Mouse (Mus musculus): ENCODE results near the gene Gna12.
A peak's percentile ranks its signal among the peaks of the same experiment; 100 is the strongest.

Gna12 gene

GRCm38 (mm10) chr5:140753223-140753622 lies 77.0 kb downstream of the Gna12 start:
- no peak for DNase-seq (ENCODE audit: low spot score)

- DNase-seq (ENCODE audit: low spot score): no peak
Measured at GRCm38 (mm10) chr5:140752639-140753038, 77.6 kb downstream of the Gna12 start.

DNA sequence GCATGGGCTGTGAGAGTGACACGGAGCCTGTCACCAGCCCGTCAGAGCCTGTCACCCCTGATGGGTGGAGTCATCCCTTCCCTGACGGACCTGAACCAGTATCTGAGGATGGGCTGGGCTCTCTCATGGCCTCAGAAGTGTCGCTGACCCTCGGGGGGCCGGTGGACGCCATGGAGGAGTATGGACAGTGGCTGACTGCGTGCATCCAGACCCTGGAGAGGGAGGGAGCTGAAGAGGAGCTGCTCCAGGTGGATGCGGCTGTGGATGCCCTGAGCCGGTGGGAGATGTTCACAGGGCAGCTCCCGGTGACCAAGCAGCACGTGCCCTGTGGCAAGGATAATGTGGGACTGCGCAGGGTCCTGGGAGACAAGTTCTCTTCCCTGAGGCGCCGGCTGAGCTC lies 78.2 kb downstream of the Gna12 start:
- no peak for DNase-seq (ENCODE audit: low spot score)

GRCm38 (mm10) chr5:140750925-140751324 lies 79.3 kb downstream of the Gna12 start:
- peak; percentile 80 for DNase-seq (ENCODE audit: low spot score)

GRCm38 (mm10) chr5:140749062-140749875 lies 81.0 kb downstream of the Gna12 start:
- peak; percentile 84 for DNase-seq (ENCODE audit: low spot score)

DNA sequence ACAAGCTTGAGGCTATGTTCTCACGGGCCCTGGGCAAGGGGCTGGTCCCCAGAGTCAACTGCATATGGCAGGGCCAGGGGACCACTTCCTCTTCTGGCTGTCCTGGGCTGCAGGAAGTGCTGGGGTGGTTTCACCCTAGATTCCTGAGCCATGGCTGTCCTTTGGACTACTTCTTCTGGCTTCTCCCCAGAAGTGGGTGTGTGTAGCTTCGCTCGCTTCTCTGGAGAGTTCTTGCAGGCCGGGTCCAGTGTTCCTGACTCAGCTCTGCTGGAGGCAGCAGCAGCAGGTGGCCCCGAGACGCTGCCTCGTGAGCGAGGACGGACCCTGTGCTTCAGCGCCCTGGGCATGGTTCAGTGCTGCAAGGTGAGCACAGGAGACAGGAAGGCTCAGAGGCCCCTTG lies 81.8 kb downstream of the Gna12 start:
- DNase-seq (ENCODE audit: low spot score): no peak

DNA sequence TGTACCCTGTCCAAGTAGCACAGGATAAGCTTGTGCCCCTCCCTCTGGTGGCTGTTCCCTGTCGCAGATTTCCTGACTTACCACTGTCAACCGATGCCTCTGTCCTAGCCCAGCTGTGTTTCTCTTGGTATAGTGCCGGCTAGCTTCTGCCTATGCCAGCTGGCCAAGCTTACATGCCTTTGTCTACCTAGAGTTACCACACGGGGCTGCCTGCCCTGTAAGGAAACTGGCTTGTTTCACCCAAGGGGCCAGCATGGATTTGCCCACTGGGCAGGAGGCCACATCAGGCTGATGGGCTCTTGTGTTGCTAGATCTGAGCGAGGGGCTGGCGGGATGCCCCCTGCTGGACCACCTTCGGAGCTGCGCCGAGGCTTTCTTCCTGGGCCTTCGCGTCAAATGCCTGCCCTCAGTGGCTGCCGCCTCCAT lies 86.5 kb downstream of the Gna12 start:
- no peak for DNase-seq (ENCODE audit: low spot score)

- no peak for DNase-seq (ENCODE audit: low spot score)
Measured at GRCm38 (mm10) chr5:140741877-140742276, 88.4 kb downstream of the Gna12 start.

GRCm38 (mm10) chr5:140741040-140741439 lies 89.2 kb downstream of the Gna12 start:
- no peak for DNase-seq (ENCODE audit: low spot score)

GRCm38 (mm10) chr5:140739813-140740212 lies 90.4 kb downstream of the Gna12 start:
- no peak for DNase-seq (ENCODE audit: low spot score)

- DNase-seq (ENCODE audit: low spot score): no peak
Measured at GRCm38 (mm10) chr5:140736166-140736565, 94.1 kb downstream of the Gna12 start.

- DNase-seq (ENCODE audit: low spot score): no peak
Measured at GRCm38 (mm10) chr5:140735297-140735696, 94.9 kb downstream of the Gna12 start.

DNA sequence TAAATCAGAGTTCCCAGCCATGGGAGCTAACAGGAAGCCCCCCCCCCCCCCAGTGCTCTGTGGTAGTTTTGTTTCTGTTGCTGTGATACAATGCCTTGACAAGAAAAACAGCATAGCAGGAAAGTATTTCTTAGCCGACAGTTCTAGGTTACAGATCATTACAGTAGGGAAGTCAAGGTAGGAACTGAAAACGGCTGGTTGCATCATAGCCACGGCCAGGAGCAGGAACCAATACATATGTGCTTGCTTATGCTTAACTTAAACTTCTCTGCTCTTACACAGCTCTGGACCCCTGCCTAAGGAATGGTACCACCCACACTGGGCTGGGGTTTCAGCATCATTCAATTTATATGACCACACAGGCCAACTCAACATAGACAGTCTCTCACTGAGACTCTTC lies 96.9 kb downstream of the Gna12 start:
- DNase-seq (ENCODE audit: low spot score): no peak

DNA sequence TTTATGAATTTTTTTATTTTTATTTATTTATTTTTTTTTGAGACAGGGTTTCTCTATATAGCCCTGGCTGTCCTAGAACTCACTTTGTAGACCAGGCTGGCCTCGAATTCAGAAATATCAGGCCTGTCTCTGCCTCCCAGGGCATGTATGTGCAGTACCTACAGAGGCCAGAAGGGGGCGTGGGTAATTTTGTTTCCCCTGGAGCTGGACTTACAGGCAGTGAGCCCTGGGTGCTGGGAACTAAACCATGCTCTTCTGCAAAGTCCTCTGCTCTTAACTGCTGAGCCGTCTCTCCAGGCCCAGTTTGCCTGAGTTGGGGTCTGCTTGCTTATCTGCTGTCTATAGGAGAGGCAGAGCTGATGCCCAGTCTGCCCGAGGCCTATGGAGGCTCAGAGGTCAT lies 98.0 kb downstream of the Gna12 start:
- peak; percentile 69 for DNase-seq (ENCODE audit: low spot score)

DNA sequence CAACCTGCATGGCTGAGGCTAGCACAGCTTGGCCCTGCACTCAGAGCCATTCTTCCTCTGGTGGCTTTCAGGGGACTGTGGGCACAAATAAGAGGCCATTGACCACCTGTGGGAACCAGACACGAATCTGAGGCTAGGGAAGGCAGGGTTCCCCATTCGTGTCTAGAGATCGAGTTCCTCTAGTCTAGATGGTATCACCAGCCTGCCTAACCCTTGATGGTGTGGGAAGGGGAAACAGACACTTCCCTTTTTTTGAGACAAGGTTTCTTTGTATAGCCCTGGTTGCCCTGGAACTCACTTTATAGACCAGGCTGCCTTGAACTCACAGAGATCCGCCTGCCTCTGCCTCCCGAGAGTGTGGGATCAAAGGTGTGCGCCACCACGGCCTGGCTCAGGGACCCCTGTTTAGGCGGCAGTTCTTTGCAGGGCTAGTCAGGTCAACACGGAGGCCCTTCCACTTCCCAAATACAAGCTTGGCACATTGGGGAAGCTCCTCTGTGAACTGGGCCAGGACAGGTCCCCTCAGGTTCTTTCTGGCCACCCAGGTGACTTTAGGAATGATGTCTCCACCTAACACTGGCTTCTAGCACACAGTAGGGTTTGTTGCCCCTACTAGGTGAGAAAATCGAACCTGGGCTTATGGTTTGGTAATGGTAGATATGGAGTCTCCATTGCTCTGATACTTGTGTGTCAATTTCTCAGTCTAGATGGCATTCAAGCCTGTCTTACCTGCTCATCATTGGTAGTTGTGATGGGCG lies 99.0 kb downstream of the Gna12 start:
- no peak for DNase-seq (ENCODE audit: low spot score)

- DNase-seq (ENCODE audit: low spot score): no peak
Measured at GRCm38 (mm10) chr5:140726946-140727740, 103.1 kb downstream of the Gna12 start.

DNA sequence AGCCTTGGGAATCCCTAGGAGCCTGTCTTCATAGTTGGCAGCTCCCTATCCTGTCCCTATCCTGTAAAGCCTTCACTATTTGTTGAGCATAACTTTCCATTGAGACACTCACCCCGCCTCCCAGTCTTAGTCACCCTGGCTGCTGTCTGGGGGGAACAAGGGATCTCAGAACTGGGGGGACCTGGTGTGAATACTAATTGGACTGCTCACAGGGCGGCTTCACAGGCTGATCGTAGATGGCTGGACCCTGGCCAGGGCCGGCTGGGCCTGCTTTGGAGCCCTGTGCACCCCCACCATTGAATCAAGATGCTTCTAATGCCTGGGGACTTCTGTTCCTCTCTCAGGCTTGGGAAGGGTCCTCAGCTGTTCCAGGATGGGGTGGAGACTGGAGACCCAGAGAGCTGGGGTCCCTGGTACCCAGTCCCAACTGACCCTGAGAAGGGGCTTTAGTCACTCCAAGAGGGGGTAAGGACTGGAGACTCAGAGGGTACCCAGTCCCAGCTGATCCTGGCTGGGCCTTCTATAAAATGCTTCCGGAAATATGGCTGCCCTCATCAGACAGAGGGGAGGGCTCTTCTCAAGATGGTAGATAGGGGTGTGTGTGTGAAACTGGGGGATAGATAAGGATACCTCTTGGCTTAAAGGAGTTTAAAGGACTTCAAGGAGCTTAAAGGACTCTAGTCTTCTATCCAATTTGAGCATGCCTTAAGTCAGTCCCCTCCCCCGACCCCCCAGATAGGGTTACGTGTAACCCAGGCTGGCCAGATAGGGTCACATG lies 104.0 kb downstream of the Gna12 start:
- DNase-seq (ENCODE audit: low spot score): no peak

DNA sequence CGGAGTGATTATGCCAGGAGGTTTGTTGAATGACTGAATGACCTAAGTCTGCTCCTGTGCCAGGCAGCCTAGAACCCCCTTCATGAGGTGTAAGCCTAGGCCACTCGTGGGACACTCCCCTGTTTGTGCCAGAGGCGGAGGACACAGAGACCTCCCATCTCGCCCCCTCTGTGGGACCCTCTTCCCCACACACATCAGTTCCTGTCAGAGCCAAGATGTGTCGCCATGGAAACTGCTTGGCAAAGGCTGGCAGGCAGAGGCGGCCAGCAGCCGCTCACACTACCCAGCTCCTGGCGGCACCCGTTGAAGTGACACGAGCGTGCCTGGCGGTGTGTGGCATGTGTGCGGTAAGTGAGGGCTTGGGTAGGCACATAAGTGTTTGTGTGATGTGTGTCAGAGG lies 106.4 kb downstream of the Gna12 start, which contains the start of gene Amz1:
TSS of gene Amz1 (plus strand) at position 306 of the 400 bp plus-strand sequence.
- no peak for DNase-seq (ENCODE audit: low spot score)

- DNase-seq (ENCODE audit: low spot score): no peak
Measured at GRCm38 (mm10) chr5:140722121-140722520, 108.1 kb downstream of the Gna12 start.

DNA sequence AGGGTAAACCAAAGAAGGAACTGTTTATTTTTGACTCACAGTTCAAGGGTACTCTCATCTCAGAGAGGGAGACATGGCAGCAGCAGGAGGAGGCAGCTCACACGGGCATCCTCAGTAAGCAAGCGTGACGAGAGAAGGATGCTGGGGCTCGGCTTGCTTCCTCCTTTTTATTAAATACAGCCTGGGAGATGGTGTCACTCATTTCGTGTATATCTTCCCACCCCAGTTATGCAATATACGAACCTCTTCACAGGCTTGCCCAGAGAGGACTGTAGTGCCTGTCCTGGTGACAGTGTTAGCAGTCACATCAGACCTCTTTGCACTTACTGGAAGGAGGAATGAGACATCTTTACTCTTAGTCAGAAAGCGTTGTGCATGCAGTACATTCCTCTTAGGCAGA lies 109.5 kb downstream of the Gna12 start:
- no peak for DNase-seq (ENCODE audit: low spot score)

- DNase-seq (ENCODE audit: low spot score): no peak
Measured at GRCm38 (mm10) chr5:140711040-140711439, 119.2 kb downstream of the Gna12 start.

- no peak for DNase-seq (ENCODE audit: low spot score)
Measured at GRCm38 (mm10) chr5:140710315-140710714, 119.9 kb downstream of the Gna12 start.

Measured in testis, postnatal 10 days (tissue).